Mouse (Mus musculus) ES-E14 (cell line): Measurements from ENCODE around the gene Car11. TPM values are rescaled to one million over a fixed set of nuclear protein-coding genes. Genes with fewer than 3 reads are reported as not detected.

Experiments
- DNase-seq: peaks from one replicate; pipeline ENCODE4 v3.0.0-alpha.2; 2013; ENCODE audit warnings: low read depth, low spot score
- H3K27ac ChIP-seq: 2 replicates; pipeline ENCODE4 v1.5.1; 2012; ENCODE audit warnings: low read depth, mild to moderate bottlenecking, low read length, moderate library complexity, mixed read lengths; ENCODE audit not compliant: poor library complexity, insufficient read depth, severe bottlenecking
- H3K36me3 ChIP-seq: 2 replicates; pipeline ENCODE4 v1.6.1; 2012; ENCODE audit warnings: mild to moderate bottlenecking, low read length, moderate library complexity, mixed read lengths; ENCODE audit not compliant: control insufficient read depth, poor library complexity, insufficient read depth, severe bottlenecking
- H3K4me1 ChIP-seq, 2 experiments: fragments of 150-350 bp in 1 of 2; sonication (generic) in 1 of 2; 2 replicates each; pipeline ENCODE4 v1.6.1; 2012; ENCODE audit warnings: low read length in 2 of 2, mild to moderate bottlenecking in 1 of 2, mixed read lengths in 1 of 2; ENCODE audit not compliant: control insufficient read depth in 2 of 2, insufficient read depth in 2 of 2, poor library complexity in 1 of 2
- H3K4me3 ChIP-seq, 2 experiments: fragments of 150-350 bp in 1 of 2; sonication (generic) in 1 of 2; 2 replicates each; pipeline ENCODE4 v1.5.1; 2012; ENCODE audit warnings: low read length in 2 of 2, low read depth in 1 of 2, mild to moderate bottlenecking in 1 of 2, mixed read lengths in 1 of 2; ENCODE audit not compliant: insufficient read depth in 1 of 2, poor library complexity in 1 of 2, severe bottlenecking in 1 of 2
- H3K9ac ChIP-seq: 2 replicates; pipeline ENCODE4 v1.6.1; 2012; ENCODE audit warnings: low read depth, mild to moderate bottlenecking, low read length, mixed read lengths; ENCODE audit not compliant: poor library complexity, insufficient read depth, severe bottlenecking
- H3K9me3 ChIP-seq: fragments of 150-350 bp; sonication (generic); 2 replicates; pipeline ENCODE4 v1.6.1; 2012; ENCODE audit warnings: low read depth, mild to moderate bottlenecking, low read length; ENCODE audit not compliant: control insufficient read depth, insufficient read depth
- CHD2 ChIP-seq: IDR thresholded peaks from 2 replicates; pipeline ENCODE4 v1.6.1; 2014; ENCODE audit warnings: mild to moderate bottlenecking, low read depth, low read length, inconsistent platforms
- HCFC1 ChIP-seq: IDR thresholded peaks from 2 replicates; pipeline ENCODE4 v1.6.1; 2012; ENCODE audit warnings: low read length, inconsistent platforms, borderline replicate concordance; ENCODE audit not compliant: insufficient read depth
- MAFK ChIP-seq: IDR thresholded peaks from 2 replicates; pipeline ENCODE4 v1.6.1; 2014; ENCODE audit warnings: mild to moderate bottlenecking, low read depth, low read length, inconsistent platforms; ENCODE audit not compliant: insufficient read depth
- ZC3H11A ChIP-seq: IDR thresholded peaks from 2 replicates; pipeline ENCODE4 v1.6.1; 2012; ENCODE audit warnings: low read depth, mild to moderate bottlenecking, inconsistent platforms, low read length, borderline replicate concordance
- ZNF384 ChIP-seq: IDR thresholded peaks from 2 replicates; pipeline ENCODE4 v1.6.1; 2012; ENCODE audit warnings: low read depth, low read length, inconsistent platforms
- in situ Hi-C, 2 experiments: fragments of 600-800 bp; cut with MboI; formaldehyde crosslinking; loops; one replicate each; pipeline ENCODE4 v1.15.1; 2025; ENCODE audit warnings: low sequenced_read_pairs in 2 of 2, inconsistent platforms in 1 of 2; ENCODE audit not compliant: unreplicated experiment in 2 of 2
- total RNA-seq: library from RNA; depleted of rRNA; stranded (reverse); fragments of 300-350 nt; gene quantifications from 2 replicates; pipeline ENCODE4 v1.2.3, GENCODE M21; 2012

Car11 gene
- total RNA-seq, 1 experiment, result 4.4 TPM

- in situ Hi-C loops, result no loop called here
- no peak for DNase-seq
- TF ChIP-seq HCFC1, result no peak
- TF ChIP-seq ZC3H11A, result no peak
- TF ChIP-seq ZNF384, result no peak
- TF ChIP-seq CHD2, result no peak
- TF ChIP-seq MAFK, result no peak
- no peak overlapping the region for H3K4me3 ChIP-seq
- no peak overlapping the region for H3K27ac ChIP-seq
- no peak overlapping the region for H3K9ac ChIP-seq
- H3K4me1 ChIP-seq, result peaks cover 0 to 23% of the 10 kb centered on the region in 2 experiments; a peak in 1 of 4 replicates
- no peaks in the 10 kb centered on the region for H3K9me3 ChIP-seq
- H3K36me3 ChIP-seq, result no peaks in the 10 kb centered on the region
These were observed 10.5 kb upstream of the Car11 start for GRCm38 (mm10) chr7:45689099-45689498.

- Histone ChIP-seq H3K9ac (no peak overlapping the region), H3K36me3 (no peaks in the 10 kb centered on the region), H3K4me1 (peaks cover 0 to 23% of the 10 kb centered on the region in 2 experiments; a peak in 1 of 4 replicates), H3K27ac (no peak overlapping the region), H3K4me3 (no peak overlapping the region), H3K9me3 (no peaks in the 10 kb centered on the region)
- DNase-seq, result no peak
- in situ Hi-C loops, result no loop called here
- TF ChIP-seq ZC3H11A, result no peak
These were observed 9.8 kb upstream of the Car11 start for GRCm38 (mm10) chr7:45689800-45690199.

- no peak for DNase-seq
- TF ChIP-seq MAFK (no peak), CHD2 (no peak), HCFC1 (no peak), ZNF384 (no peak), ZC3H11A (no peak)
- no peak overlapping the region for H3K4me3 ChIP-seq
- H3K9me3 ChIP-seq, result no peaks in the 10 kb centered on the region
- in situ Hi-C loops, result no loop called here
- peaks cover 0 to 21% of the 10 kb centered on the region in 2 experiments; a peak in 1 of 4 replicates for H3K4me1 ChIP-seq
- no peak overlapping the region for H3K27ac ChIP-seq
- H3K9ac ChIP-seq, result no peak overlapping the region
- no peaks in the 10 kb centered on the region for H3K36me3 ChIP-seq
These were observed 7.3 kb upstream of the Car11 start for GRCm38 (mm10) chr7:45692364-45692763.

DNA sequence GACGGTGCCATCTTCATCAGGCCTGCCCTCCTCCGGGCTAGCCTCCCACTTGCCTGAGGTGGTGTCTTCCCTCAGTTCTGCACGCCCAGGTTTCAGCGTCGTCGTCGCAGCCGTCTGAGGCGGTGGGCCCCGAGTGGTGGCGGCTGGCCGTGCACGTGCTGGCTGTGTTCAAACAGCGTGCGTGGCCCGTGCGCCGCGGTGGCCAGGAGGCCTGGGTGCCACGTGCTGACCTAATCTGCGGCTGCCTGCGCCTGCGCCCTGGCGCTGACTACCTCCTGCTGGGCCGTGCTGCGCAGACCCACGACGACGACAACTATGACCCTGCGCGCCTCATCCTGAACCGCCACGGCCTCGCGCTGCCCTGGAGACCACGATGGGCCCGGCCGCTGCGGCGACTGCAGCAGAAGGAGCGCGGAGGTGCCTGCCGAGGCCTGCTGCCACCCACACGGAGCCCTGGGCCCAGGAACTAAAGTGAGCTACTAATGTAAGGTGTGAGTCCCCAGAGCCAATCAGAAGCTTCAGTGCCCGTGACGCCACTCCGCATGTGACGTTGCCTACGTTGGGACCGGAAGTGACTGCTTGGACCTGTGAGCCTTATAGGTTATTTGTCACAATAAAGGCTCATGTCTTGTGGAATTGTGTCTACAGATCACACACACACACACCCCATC, 5.6 kb upstream of the Car11 start, which contains the start of gene Sec1:
Sec1 (minus strand) TSS at position 482 of the 671 bp plus-strand sequence.
- no peaks in the 10 kb centered on the region for H3K9me3 ChIP-seq
- no peak for DNase-seq
- no peak for TF ChIP-seq MAFK
- TF ChIP-seq HCFC1, result no peak
- TF ChIP-seq ZC3H11A, result no peak
- TF ChIP-seq CHD2, result no peak
- no peak for TF ChIP-seq ZNF384
- no peaks in the 10 kb centered on the region for H3K36me3 ChIP-seq
- in situ Hi-C loops, result no loop called here
- peaks cover 0 to 21% of the 10 kb centered on the region in 2 experiments; a peak in 1 of 4 replicates for H3K4me1 ChIP-seq
- no peak within 1 kb of the TSS for H3K27ac ChIP-seq
- H3K4me3 ChIP-seq, result peak within 1 kb of the TSS in 1 of 2 experiments; percentile 42; a peak in 1 of 4 replicates
- peak within 1 kb of the TSS; percentile 16; the same call in 1 of the 2 replicates for H3K9ac ChIP-seq

- TF ChIP-seq HCFC1 (no peak), ZNF384 (no peak), MAFK (no peak), ZC3H11A (no peak), CHD2 (no peak)
- no peak for DNase-seq
- H3K4me3 ChIP-seq, result no peak overlapping the region
- H3K27ac ChIP-seq, result no peak overlapping the region
- H3K9me3 ChIP-seq, result no peaks in the 10 kb centered on the region
- H3K9ac ChIP-seq, result no peak overlapping the region
- H3K4me1 ChIP-seq, result peaks cover 0 to 18% of the 10 kb centered on the region in 2 experiments; a peak in 1 of 4 replicates
- in situ Hi-C loops, result no loop called here
- H3K36me3 ChIP-seq, result no peaks in the 10 kb centered on the region
These were observed 4.5 kb upstream of the Car11 start for GRCm38 (mm10) chr7:45695098-45695497.
